Mouse (Mus musculus): ENCODE measurements around the gene Ribc2.

DNA sequence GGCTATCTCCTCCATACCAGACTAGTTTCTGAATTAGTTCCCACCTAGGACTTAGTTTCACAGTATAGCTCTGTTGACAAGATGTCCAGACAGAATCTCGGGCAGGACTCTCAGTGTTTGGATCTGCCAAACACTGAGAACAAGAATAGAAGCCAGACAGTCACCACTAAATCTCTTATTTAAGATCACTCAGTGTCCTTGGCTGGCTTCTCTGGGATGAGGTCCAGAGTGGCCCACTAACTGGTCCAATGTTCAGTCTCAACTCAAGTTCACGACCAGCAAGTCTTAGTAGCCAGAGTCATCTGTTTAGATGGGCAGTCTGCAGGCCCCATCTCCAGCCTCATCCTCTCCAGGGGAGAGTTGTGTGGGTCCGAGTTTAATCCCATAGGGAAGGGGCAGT, 20.7 kb downstream of the Ribc2 start:
- TF ChIP-seq CTCF (IDR thresholded peaks at IDR 0.05; ENCODE audit: low read depth) (no peak), EP300 (IDR thresholded peaks at IDR 0.05; ENCODE audit: low read depth) (no peak)

Data from liver, postnatal 0 days (tissue).